Mouse (Mus musculus): ENCODE measurements around the gene Cbln1. TPM values are rescaled to one million over a fixed set of nuclear protein-coding genes. Genes with fewer than 3 reads are reported as not detected.

Gene Cbln1
- polyA plus RNA-seq, 1 experiment: 0.01 TPM

DNA sequence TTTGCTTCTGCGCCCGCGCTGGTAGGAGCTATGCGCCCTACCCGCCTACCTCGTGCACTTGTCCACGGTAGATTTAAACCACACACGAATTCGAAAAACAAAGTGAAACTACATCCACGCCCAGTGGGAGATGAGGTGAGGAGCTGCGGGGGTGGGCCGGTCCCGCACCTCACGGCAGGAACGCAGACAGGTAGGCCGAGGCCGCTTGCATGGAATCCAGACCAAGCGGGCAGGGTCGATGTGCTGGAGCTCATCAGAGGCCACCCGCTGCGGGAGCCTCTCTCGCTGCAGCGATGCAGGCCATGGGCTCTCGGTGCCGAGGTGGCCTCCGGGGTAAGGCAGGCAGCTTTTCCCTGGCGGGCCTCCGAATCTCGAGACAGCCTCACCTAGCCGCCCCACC is 905 bp upstream of the Cbln1 start:
- Histone ChIP-seq H3K4me2 (ENCODE audit: low read depth) (peak overlapping the region; percentile 30), H3ac (ENCODE audit: control insufficient read depth, insufficient read length) (no peak overlapping the region), H3K79me2 (ENCODE audit: control insufficient read depth, insufficient read depth) (no peaks in the 10 kb centered on the region), H3K4me3 (no peak overlapping the region), H3K36me3 (ENCODE audit: control insufficient read depth, insufficient read depth) (no peaks in the 10 kb centered on the region), H3K27me3 (ENCODE audit: control insufficient read depth, insufficient read depth, insufficient read length) (peaks cover 51% of the 10 kb centered on the region)
- no peak for TF ChIP-seq CEBPB (IDR thresholded peaks at IDR 0.05; ENCODE audit: insufficient read depth, poor library complexity, severe bottlenecking)
- TF ChIP-seq SRF (IDR thresholded peaks at IDR 0.05; ENCODE audit: control insufficient read depth, insufficient read length, low read depth): no peak
- TF ChIP-seq MYOG (IDR thresholded peaks at IDR 0.05; ENCODE audit: control insufficient read depth in 1 of 3, insufficient read depth in 1 of 3, insufficient read length in 2 of 3, low read depth in 2 of 3): no peak
- no peak for TF ChIP-seq REST (IDR thresholded peaks at IDR 0.05; ENCODE audit: insufficient read depth, insufficient read length)
- no peak for TF ChIP-seq POLR2A (IDR thresholded peaks at IDR 0.05; ENCODE audit: insufficient read length, low read depth)
- no peak for TF ChIP-seq TCF3 (IDR thresholded peaks at IDR 0.05; ENCODE audit: insufficient read length, low read depth)
- no peak for TF ChIP-seq E2F4 (IDR thresholded peaks at IDR 0.05; ENCODE audit: insufficient read depth)
- no peak for TF ChIP-seq TCF12 (IDR thresholded peaks at IDR 0.05; ENCODE audit: insufficient read depth, poor library complexity, severe bottlenecking)
- TF ChIP-seq USF1 (IDR thresholded peaks at IDR 0.05; ENCODE audit: low read depth): no peak
- no peak for TF ChIP-seq MYOD1 (IDR thresholded peaks at IDR 0.05; ENCODE audit: control insufficient read depth in 1 of 3, insufficient read length in 2 of 3, low read depth in 2 of 3)
- no peak for TF ChIP-seq POLR2AphosphoS2 (IDR thresholded peaks at IDR 0.05; ENCODE audit: insufficient read length, low read depth)
- no peak for TF ChIP-seq MAX (IDR thresholded peaks at IDR 0.05; ENCODE audit: low read depth)

GRCm38 (mm10) chr8:87471603-87472270 is 672 bp downstream of the Cbln1 start:
- TF ChIP-seq MYOG (IDR thresholded peaks at IDR 0.05; ENCODE audit: control insufficient read depth in 1 of 3, insufficient read depth in 1 of 3, insufficient read length in 2 of 3, low read depth in 2 of 3) (no peak), TCF12 (IDR thresholded peaks at IDR 0.05; ENCODE audit: insufficient read depth, poor library complexity, severe bottlenecking) (no peak), TCF3 (IDR thresholded peaks at IDR 0.05; ENCODE audit: insufficient read length, low read depth) (no peak), POLR2A (IDR thresholded peaks at IDR 0.05; ENCODE audit: insufficient read length, low read depth) (no peak), SRF (IDR thresholded peaks at IDR 0.05; ENCODE audit: control insufficient read depth, insufficient read length, low read depth) (no peak), MAX (IDR thresholded peaks at IDR 0.05; ENCODE audit: low read depth) (no peak), USF1 (IDR thresholded peaks at IDR 0.05; ENCODE audit: low read depth) (no peak), E2F4 (IDR thresholded peaks at IDR 0.05; ENCODE audit: insufficient read depth) (no peak), REST (IDR thresholded peaks at IDR 0.05; ENCODE audit: insufficient read depth, insufficient read length) (no peak), MYOD1 (IDR thresholded peaks at IDR 0.05; ENCODE audit: control insufficient read depth in 1 of 3, insufficient read length in 2 of 3, low read depth in 2 of 3) (no peak), CEBPB (IDR thresholded peaks at IDR 0.05; ENCODE audit: insufficient read depth, poor library complexity, severe bottlenecking) (no peak), POLR2AphosphoS2 (IDR thresholded peaks at IDR 0.05; ENCODE audit: insufficient read length, low read depth) (no peak)
- peaks cover 60% of the 10 kb centered on the region for H3K27me3 ChIP-seq (ENCODE audit: control insufficient read depth, insufficient read depth, insufficient read length)
- no peaks in the 10 kb centered on the region for H3K79me2 ChIP-seq (ENCODE audit: control insufficient read depth, insufficient read depth)
- no peak overlapping the region for H3K4me2 ChIP-seq (ENCODE audit: low read depth)
- H3ac ChIP-seq (ENCODE audit: control insufficient read depth, insufficient read length): no peak overlapping the region
- H3K36me3 ChIP-seq (ENCODE audit: control insufficient read depth, insufficient read depth): no peaks in the 10 kb centered on the region
- H3K4me3 ChIP-seq: no peak overlapping the region

DNA sequence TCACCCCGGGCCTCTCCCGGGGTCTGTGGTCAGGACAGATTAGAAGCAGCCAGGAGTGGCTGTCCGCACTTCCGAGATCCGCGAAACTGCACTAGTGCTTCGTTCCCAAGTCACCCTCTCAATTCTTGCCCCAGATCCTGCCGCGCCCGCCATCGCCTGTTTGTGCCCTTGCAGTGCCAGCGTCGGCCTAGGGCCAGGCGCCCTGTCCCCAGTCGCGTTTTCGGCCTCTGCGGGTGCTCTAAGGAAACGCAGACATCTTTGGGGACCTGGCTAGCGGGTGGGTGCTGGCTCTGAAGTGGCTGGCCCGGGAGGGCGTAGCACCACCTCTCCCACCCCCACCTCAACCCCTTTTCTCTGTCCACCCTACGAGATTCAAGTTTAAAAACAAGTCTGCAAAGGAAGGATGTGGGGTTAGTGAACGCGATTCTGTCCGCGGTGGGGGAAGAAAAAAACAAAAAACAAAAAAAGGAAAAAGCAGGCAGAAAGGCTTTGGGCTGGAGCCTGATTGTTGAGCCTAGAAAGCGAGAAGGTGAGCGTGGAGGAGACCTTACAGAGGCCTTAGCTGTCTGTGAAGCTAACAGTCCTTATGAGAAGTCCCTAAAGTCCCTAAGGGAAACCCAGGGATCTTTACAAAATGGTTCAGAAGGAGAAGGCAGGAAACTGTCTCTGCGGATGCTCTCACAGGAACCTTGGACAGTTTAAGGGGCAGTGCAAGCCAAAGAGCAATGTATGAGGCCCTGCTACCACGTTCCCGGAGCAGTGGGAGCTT is 1.4 kb downstream of the Cbln1 start:
- Histone ChIP-seq H3ac (ENCODE audit: control insufficient read depth, insufficient read length) (no peak overlapping the region), H3K36me3 (ENCODE audit: control insufficient read depth, insufficient read depth) (no peaks in the 10 kb centered on the region), H3K79me2 (ENCODE audit: control insufficient read depth, insufficient read depth) (no peaks in the 10 kb centered on the region), H3K27me3 (ENCODE audit: control insufficient read depth, insufficient read depth, insufficient read length) (peaks cover 66% of the 10 kb centered on the region), H3K4me3 (no peak overlapping the region), H3K4me2 (ENCODE audit: low read depth) (no peak overlapping the region)
- no peak for TF ChIP-seq REST (IDR thresholded peaks at IDR 0.05; ENCODE audit: insufficient read depth, insufficient read length)
- TF ChIP-seq MYOD1 (IDR thresholded peaks at IDR 0.05; ENCODE audit: control insufficient read depth in 1 of 3, insufficient read length in 2 of 3, low read depth in 2 of 3): no peak
- TF ChIP-seq SRF (IDR thresholded peaks at IDR 0.05; ENCODE audit: control insufficient read depth, insufficient read length, low read depth): no peak
- TF ChIP-seq E2F4 (IDR thresholded peaks at IDR 0.05; ENCODE audit: insufficient read depth): no peak
- no peak for TF ChIP-seq TCF3 (IDR thresholded peaks at IDR 0.05; ENCODE audit: insufficient read length, low read depth)
- TF ChIP-seq CEBPB (IDR thresholded peaks at IDR 0.05; ENCODE audit: insufficient read depth, poor library complexity, severe bottlenecking): no peak
- no peak for TF ChIP-seq POLR2AphosphoS2 (IDR thresholded peaks at IDR 0.05; ENCODE audit: insufficient read length, low read depth)
- TF ChIP-seq MYOG (IDR thresholded peaks at IDR 0.05; ENCODE audit: control insufficient read depth in 1 of 3, insufficient read depth in 1 of 3, insufficient read length in 2 of 3, low read depth in 2 of 3): no peak
- TF ChIP-seq MAX (IDR thresholded peaks at IDR 0.05; ENCODE audit: low read depth): no peak
- no peak for TF ChIP-seq POLR2A (IDR thresholded peaks at IDR 0.05; ENCODE audit: insufficient read length, low read depth)
- no peak for TF ChIP-seq TCF12 (IDR thresholded peaks at IDR 0.05; ENCODE audit: insufficient read depth, poor library complexity, severe bottlenecking)
- TF ChIP-seq USF1 (IDR thresholded peaks at IDR 0.05; ENCODE audit: low read depth): no peak

DNA sequence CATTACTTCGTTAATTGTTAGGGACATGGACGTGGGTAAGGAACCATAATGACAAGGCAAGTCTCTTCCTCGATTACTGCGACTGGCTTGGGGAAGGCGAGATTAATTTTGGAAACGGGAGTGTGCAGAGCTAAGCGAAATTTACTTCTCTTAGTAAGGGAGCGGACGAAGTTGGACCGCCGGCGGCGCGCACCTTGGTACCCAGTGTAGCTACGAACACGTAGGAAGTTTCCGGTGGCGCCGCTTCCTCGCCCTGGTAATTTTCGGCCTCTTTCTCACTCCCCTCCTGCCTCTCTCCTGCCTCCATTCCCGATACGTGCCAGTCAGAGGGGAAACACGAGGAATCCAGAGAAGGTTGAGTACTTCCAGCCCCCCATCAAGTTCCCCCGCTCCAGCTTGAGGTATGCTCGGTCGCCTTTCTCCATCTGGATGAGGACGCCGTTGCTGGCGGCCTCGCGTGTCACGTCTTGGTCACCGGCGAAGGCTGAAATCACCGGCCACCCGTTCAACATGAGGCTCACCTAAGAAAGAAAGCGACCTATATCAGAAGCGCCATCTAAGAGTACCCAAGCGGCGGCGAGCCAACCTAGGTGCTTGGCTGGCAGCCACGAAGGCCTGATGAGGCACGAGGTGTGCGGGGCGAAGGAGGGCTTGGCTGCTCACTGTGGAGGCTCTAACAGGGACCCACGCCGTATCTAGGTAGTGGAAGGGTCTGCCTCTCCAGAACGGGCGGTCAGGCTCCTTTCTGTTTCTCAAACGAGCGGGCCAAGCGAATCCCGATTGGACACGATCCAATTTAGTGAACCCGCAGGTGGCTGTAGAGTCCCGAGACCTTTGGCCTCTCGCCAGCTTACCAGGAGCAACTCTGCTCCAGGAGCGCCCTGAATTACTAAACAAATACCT is 2.2 kb downstream of the Cbln1 start:
- Histone ChIP-seq H3K4me2 (ENCODE audit: low read depth) (no peak overlapping the region), H3K36me3 (ENCODE audit: control insufficient read depth, insufficient read depth) (no peaks in the 10 kb centered on the region), H3K79me2 (ENCODE audit: control insufficient read depth, insufficient read depth) (no peaks in the 10 kb centered on the region), H3K4me3 (no peak overlapping the region), H3ac (ENCODE audit: control insufficient read depth, insufficient read length) (no peak overlapping the region), H3K27me3 (ENCODE audit: control insufficient read depth, insufficient read depth, insufficient read length) (peaks cover 69% of the 10 kb centered on the region)
- no peak for TF ChIP-seq CEBPB (IDR thresholded peaks at IDR 0.05; ENCODE audit: insufficient read depth, poor library complexity, severe bottlenecking)
- TF ChIP-seq MYOD1 (IDR thresholded peaks at IDR 0.05; ENCODE audit: control insufficient read depth in 1 of 3, insufficient read length in 2 of 3, low read depth in 2 of 3): no peak
